Mouse (Mus musculus) erythroblast, adult 5-6 weeks (primary cell): ENCODE results near the gene Rbm12. TPM values are rescaled to one million over a fixed set of nuclear protein-coding genes. Genes with fewer than 3 reads are reported as not detected.
A peak's percentile ranks its signal among the peaks of the same experiment; 100 is the strongest.
"Not testable (repeated sequence)": the region's sequence is repeated elsewhere in the genome, so short reads cannot be mapped to it uniquely, and the experiment has no call there.

Experiments used
- ATAC-seq: replicated peaks from 2 replicates; pipeline ENCODE4 v1.8.0; 2016; ENCODE audit warnings: moderate number of reproducible peaks, mild to moderate bottlenecking, moderate TSS enrichment, inconsistent platforms; ENCODE audit not compliant: poor library complexity, low FRiP score, severe bottlenecking
- total RNA-seq, 2 experiments: library from RNA; stranded (forward) in 1 of 2; stranded (reverse) in 1 of 2; fragments of 150-400 nt in 1 of 2; fragments of 200-764, 138-1000 nt in 1 of 2; gene quantifications; 2 replicates each; pipeline versions ENCODE4 v1.2.3 to v1.2.4; 2015 to 2017; ENCODE audit warnings: low replicate concordance in 2 of 2

Gene Rbm12
- total RNA-seq (2015; ENCODE audit: low replicate concordance) (21.1 and 22.7 TPM in 2 replicates), total RNA-seq (2017; ENCODE audit: low replicate concordance) (8.8 and 9.5 TPM in 2 replicates)

- peak; percentile 95 for ATAC-seq
Measured at GRCm38 (mm10) chr2:156111358-156112079, at the start of gene Rbm12, which contains the start of gene Cpne1. Rbm12 (minus strand) TSS chr2:156111978. Cpne1 (minus strand) TSS chr2:156111965.

DNA sequence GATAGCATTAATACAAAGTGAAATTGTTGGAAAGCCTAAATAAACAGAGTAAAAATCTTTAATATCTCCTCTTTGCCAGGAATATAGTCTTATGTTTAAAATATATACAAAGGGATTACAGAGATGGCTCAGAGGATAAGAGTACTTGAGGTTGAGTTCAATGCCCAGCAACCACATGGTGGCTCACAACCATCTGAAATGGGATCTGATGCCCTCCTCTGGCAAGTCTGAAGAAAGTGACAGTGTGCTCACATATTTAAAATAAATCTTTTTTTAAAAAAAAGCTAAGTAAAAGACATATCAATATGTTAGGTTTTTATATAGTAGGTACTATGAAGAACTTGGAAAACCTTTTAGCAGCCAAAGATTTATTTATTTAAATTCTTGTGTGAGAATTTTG, 39.8 kb upstream of the Rbm12 start:
- no peak for ATAC-seq

- ATAC-seq = no peak
Measured at GRCm38 (mm10) chr2:156147316-156147915, 35.6 kb upstream of the Rbm12 start.

DNA sequence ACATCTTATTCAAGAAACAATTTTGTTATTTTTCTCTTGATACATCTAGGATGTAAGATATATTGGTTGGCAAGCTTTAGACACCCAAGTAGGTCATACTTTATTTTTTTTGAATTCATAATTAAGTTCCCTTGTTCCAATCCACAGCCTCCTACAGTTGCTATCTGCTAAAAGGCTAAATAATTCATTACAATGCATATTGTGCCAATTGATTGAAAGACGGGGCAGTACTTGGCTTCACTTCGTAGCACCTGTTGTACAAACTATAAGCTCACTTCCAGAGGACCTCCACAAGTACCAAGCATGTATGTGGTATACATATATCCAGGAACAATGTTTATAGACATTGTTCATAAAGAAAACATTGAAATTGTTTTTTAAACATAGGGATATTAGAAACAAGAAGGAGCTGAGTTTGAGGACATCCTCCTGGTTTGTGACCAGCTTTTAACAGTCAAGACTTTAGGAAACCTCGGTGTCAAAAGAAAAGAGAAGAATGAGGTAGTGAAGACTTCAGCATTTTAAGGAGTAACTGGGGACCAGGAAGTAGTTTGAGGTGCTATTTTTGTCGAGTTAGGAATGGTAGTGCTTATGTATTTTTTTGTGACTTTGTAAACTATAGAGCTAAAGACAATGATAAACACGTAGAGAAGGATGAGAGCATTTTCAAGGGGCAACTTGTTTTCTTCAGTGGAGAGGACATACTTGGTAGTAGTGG, 34.7 kb upstream of the Rbm12 start:
- ATAC-seq = no peak

GRCm38 (mm10) chr2:156145486-156146130, 33.8 kb upstream of the Rbm12 start:
- ATAC-seq = no peak

GRCm38 (mm10) chr2:156143953-156144724, 32.4 kb upstream of the Rbm12 start, which contains the start of the genes Romo1 and Nfs1:
Romo1 (plus strand) TSS chr2:156144039.
Nfs1 (minus strand) TSS chr2:156144186.
- ATAC-seq = peak; percentile 95

GRCm38 (mm10) chr2:156143367-156143766, 31.6 kb upstream of the Rbm12 start:
- peak; percentile 46 for ATAC-seq

DNA sequence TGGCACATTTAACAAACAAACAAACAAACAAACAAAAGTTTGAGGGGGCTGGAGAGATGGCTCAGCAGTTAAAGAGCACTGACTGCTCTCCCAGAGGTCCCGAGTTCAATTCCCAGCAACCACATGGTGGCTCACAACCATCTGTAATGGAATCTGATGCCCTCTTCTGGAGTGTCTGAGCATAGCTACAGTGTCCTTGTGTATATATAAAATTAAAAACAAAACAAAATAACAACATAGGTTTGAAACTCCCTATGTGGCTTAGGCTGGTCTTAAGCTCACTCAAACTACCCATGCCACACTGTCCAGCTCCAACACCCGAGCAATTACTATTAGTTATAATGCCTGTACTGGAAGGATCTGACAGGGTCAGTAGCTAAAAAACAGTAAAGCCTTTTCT, 31.0 kb upstream of the Rbm12 start:
- no peak for ATAC-seq

DNA sequence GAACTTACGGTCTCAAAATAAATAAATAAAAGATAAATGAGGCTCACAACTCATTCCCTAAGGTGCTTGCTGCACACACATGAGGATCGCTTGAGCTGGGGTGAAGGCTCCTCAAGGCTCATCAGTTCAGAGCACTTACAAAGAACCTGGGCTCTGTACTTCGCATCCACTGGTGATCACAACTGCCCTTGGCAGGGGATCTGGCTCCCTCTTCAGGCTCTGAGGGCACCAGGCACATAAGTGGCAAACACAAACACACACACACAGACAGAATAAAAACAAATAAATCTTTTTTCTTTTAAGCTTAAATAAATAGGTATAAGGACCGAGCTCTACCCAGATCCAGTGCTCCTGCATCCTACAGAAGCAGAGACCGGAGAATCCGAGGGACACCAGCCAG, 23.9 kb upstream of the Rbm12 start:
- ATAC-seq = no peak

DNA sequence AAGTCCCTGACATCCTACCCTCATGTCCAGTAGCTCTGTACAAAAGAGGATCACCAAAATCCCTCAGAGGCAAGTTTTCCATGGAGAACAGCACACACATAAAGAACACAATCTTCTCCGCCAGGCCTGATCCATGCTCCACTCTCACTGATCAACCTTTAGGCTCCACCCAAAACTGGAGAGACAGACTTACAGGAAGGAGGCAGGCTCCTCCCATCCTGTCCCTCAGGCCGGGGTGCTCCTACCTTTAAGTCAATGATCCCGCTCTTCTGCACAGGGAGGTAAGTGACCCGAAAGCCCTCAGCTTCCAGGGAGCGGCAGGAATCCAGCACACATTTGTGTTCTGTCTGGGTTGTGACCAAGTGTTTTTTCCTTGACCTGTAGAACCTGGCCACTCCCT, 22.4 kb upstream of the Rbm12 start:
- ATAC-seq = no peak

- no peak for ATAC-seq
Measured at GRCm38 (mm10) chr2:156126992-156127391, 15.2 kb upstream of the Rbm12 start, which contains the start of gene Gm28036. Gm28036 (minus strand) TSS chr2:156127092.

DNA sequence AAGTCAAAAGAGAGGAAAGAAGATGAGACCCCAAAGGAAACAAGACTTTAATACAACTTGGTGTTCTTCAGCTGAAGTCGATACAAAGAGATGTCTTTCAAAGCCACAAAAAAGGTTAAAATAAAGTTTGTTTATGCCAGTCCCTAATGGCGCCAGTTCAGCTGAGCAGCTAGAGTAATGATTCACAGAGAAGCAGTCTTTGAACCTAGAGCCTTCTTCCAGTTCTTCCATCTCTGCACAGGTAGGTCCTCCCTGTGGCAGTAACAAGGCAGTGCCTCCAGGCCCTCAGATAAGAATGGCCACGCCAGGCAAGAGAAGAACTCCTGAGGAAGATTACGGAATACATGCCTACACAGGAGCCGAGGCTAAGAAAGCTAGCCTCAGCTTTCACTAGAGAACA, 12.0 kb upstream of the Rbm12 start:
- no peak for ATAC-seq

DNA sequence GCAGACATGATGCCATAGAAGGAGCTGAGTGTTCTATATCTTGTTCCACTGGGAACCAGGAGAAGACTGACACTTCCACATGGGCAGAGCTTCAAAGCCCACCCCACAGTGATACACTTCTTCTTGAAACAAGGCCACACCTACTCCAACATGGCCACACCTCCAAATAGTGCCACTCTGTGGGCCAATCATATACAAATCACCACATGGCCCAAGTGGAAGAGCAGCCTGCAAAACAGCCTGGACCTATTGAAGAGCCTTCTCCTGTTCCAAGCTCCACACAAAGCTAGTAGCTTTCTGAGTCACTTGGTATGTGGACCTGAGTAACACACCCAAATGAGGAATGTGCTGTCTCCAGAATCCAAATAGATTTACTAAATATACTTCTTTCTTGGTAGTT, 7.8 kb upstream of the Rbm12 start:
- ATAC-seq = no peak

- not testable (repeated sequence) for ATAC-seq
Measured at GRCm38 (mm10) chr2:156112080-156112423, 274 bp upstream of the Rbm12 start.

DNA sequence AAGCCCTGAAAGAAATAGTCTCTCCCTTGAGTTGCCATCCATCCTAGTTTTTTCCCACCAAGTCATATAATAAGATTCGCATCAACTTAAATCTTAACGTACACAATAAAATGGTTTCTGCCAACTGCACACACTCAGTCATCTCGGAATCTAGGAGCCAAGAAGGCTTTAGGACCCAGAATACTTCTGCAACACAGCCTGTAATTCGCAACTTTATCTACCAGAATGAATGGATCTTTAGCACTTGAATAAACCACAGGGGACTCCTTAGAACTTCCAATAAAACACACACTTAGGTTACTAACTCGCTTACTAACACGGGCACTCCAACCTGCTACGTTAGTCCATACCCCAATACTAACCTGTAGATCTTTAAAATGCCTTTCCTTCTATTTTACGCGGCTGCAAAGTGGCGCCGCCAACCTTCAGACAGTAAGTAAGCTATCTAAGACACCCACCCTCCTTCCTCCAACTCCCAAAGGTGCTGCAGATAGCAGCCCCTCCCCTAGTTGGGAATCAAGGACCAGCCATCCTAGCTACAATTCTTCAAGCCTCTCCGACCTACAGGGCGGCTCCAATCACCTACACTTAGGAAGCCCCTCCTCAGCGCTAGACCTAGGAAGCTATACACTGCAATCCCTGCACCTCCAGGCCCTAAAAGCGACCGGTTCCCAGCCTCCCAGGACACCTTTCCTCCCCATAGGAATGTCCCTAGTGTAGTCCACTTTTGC, 986 bp downstream of the Rbm12 start:
- ATAC-seq = peak; percentile 59

DNA sequence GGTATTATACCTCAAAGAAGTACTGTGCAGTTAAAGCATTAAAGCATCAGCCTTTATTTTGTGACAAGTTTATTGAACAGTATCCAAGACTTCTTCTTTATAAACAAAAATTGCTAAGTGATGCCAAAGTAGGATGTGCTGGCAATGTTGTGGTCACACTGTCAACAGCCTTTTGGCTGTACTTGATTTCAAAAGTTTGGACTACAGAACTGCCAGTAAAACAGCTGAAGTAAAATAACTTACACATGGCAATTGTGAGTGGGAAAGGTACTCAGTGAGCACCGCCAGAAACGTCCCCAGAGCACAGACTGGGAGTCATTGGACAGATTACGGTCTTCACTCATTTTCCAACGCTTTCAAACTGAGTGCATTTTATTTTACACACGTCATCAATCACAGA, 19.9 kb downstream of the Rbm12 start:
- no peak for ATAC-seq

DNA sequence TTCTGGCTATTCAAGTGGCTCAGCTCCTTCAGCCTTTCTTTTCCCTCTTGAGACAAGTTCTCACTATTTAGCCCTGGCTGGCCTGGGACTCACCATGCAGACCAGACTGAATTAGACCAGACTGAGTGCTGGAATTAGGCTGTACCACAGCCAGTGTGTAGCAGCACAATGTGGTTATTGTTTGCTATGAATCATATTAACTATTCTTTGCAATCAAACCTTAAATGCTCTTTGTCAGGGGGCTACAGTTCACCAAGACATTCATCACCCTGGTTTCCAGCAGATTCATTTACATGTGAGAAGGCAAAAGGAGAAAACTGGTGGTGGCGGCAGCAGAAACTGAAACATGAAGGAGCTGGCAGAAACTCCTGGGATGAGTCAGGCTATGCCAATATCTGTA, 22.0 kb downstream of the Rbm12 start:
- ATAC-seq = no peak

DNA sequence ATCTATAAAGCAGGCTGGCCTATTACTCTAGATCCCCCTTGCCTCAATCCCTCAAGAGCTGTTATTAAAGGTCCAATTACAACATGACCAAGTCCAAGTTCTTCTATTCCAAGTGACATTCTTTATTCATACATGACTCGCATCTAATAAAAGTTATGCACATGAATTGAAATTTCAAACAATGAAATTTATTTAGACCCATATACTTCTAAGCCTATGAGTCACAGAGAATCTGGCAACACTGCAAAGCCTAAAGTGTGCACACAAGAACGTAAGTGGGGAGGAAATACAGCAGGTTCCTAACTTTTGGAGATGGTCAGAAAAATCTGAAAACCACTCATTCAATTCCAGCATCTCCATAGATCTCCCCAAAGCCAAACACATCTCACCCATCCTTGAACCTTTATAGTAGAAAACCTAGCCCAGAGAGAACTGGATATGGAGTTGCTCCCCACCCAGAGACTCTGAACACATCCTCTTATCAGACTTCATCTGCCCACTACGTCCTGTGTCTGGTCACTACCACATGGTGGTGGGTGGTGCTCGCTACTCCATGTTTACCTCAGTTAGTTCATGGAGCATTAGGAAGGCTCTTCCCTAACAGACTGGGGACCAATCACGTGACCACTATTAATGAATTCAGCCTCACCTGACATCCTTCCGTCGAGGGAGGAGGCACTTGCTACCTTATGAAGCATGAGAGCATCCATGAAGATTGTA, 24.2 kb downstream of the Rbm12 start:
- ATAC-seq = no peak
